Mouse (Mus musculus): ENCODE data around the gene Stard5. TPM values are rescaled to one million over a fixed set of nuclear protein-coding genes. Genes with fewer than 3 reads are reported as not detected.

Gene Stard5
- total and polyA plus RNA-seq, 3 experiments: 0.57 to 8.7 (median 3.6) TPM

GRCm38 (mm10) chr7:83654938-83655630 is 23.3 kb downstream of the Stard5 start:
- Histone ChIP-seq H3K4me1 (ENCODE audit: insufficient read depth, low read depth, low read length) (no peaks in the 10 kb centered on the region), H3K36me3 (replicated peaks) (no peaks in the 10 kb centered on the region), H3K27me3 (ENCODE audit: insufficient read depth, low read length) (peaks cover 21% of the 10 kb centered on the region), H3K4me3 (ENCODE audit: low read depth, low read length) (no peak overlapping the region), H3K9me3 (replicated peaks) (no peaks in the 10 kb centered on the region)
- no peak for DNase-seq (ENCODE audit: low spot score)
- ATAC-seq (ENCODE audit: extremely low read depth, insufficient number of reproducible peaks, low FRiP score, poor library complexity, severe bottlenecking): no peak
- TF ChIP-seq TAL1 (conservative IDR thresholded peaks at IDR 0.05; ENCODE audit: low read depth, low read length) (no peak), GATA1 (IDR thresholded peaks at IDR 0.05; ENCODE audit: borderline replicate concordance, low read length) (no peak), CTCF (IDR thresholded peaks at IDR 0.05; ENCODE audit: low read depth, low read length) (no peak), POLR2AphosphoS5 (IDR thresholded peaks at IDR 0.05; ENCODE audit: insufficient replicate concordance, low read depth, low read length) (no peak), GATA2 (IDR thresholded peaks at IDR 0.05; ENCODE audit: borderline replicate concordance, low read depth, low read length) (no peak)

GRCm38 (mm10) chr7:83658716-83659115 is 27.0 kb downstream of the Stard5 start:
- no peaks in the 10 kb centered on the region for H3K9me3 ChIP-seq (replicated peaks)
- no peak overlapping the region for H3K4me3 ChIP-seq (ENCODE audit: low read depth, low read length)
- no peaks in the 10 kb centered on the region for H3K36me3 ChIP-seq (replicated peaks)
- DNase-seq (ENCODE audit: low spot score): no peak
- H3K4me1 ChIP-seq (ENCODE audit: insufficient read depth, low read depth, low read length): no peaks in the 10 kb centered on the region
- no peak for ATAC-seq (ENCODE audit: extremely low read depth, insufficient number of reproducible peaks, low FRiP score, poor library complexity, severe bottlenecking)
- no peak for TF ChIP-seq GATA1 (IDR thresholded peaks at IDR 0.05; ENCODE audit: borderline replicate concordance, low read length)
- no peak for TF ChIP-seq POLR2AphosphoS5 (IDR thresholded peaks at IDR 0.05; ENCODE audit: insufficient replicate concordance, low read depth, low read length)
- TF ChIP-seq CTCF (IDR thresholded peaks at IDR 0.05; ENCODE audit: low read depth, low read length): no peak
- TF ChIP-seq TAL1 (conservative IDR thresholded peaks at IDR 0.05; ENCODE audit: low read depth, low read length): no peak
- TF ChIP-seq GATA2 (IDR thresholded peaks at IDR 0.05; ENCODE audit: borderline replicate concordance, low read depth, low read length): no peak
- H3K27me3 ChIP-seq (ENCODE audit: insufficient read depth, low read length): peaks cover 19% of the 10 kb centered on the region

- Histone ChIP-seq H3K9me3 (replicated peaks) (no peaks in the 10 kb centered on the region), H3K27me3 (ENCODE audit: insufficient read depth, low read length) (peaks cover 14% of the 10 kb centered on the region)
Observed at GRCm38 (mm10) chr7:83659159-83660065, 27.7 kb downstream of the Stard5 start.

GRCm38 (mm10) chr7:83660273-83660691 is 28.5 kb downstream of the Stard5 start:
- TF ChIP-seq GATA2 (IDR thresholded peaks at IDR 0.05; ENCODE audit: borderline replicate concordance, low read depth, low read length) (no peak), TAL1 (conservative IDR thresholded peaks at IDR 0.05; ENCODE audit: low read depth, low read length) (no peak), CTCF (IDR thresholded peaks at IDR 0.05; ENCODE audit: low read depth, low read length) (no peak), GATA1 (IDR thresholded peaks at IDR 0.05; ENCODE audit: borderline replicate concordance, low read length) (no peak), POLR2AphosphoS5 (IDR thresholded peaks at IDR 0.05; ENCODE audit: insufficient replicate concordance, low read depth, low read length) (no peak)

More at GRCm38 (mm10) chr7:83659159-83660065, 27.7 kb downstream of the Stard5 start:
- Histone ChIP-seq H3K4me3 (ENCODE audit: low read depth, low read length) (no peak overlapping the region), H3K4me1 (ENCODE audit: insufficient read depth, low read depth, low read length) (no peaks in the 10 kb centered on the region), H3K36me3 (replicated peaks) (no peaks in the 10 kb centered on the region)
- DNase-seq (ENCODE audit: low spot score) (no peak), ATAC-seq (ENCODE audit: extremely low read depth, insufficient number of reproducible peaks, low FRiP score, poor library complexity, severe bottlenecking) (no peak)
- TF ChIP-seq POLR2AphosphoS5 (IDR thresholded peaks at IDR 0.05; ENCODE audit: insufficient replicate concordance, low read depth, low read length): no peak
- TF ChIP-seq CTCF (IDR thresholded peaks at IDR 0.05; ENCODE audit: low read depth, low read length): no peak
- TF ChIP-seq GATA1 (IDR thresholded peaks at IDR 0.05; ENCODE audit: borderline replicate concordance, low read length): no peak
- no peak for TF ChIP-seq TAL1 (conservative IDR thresholded peaks at IDR 0.05; ENCODE audit: low read depth, low read length)
- TF ChIP-seq GATA2 (IDR thresholded peaks at IDR 0.05; ENCODE audit: borderline replicate concordance, low read depth, low read length): no peak

GRCm38 (mm10) chr7:83661031-83661430 is 29.3 kb downstream of the Stard5 start:
- no peak for TF ChIP-seq POLR2AphosphoS5 (IDR thresholded peaks at IDR 0.05; ENCODE audit: insufficient replicate concordance, low read depth, low read length)
- no peak for TF ChIP-seq TAL1 (conservative IDR thresholded peaks at IDR 0.05; ENCODE audit: low read depth, low read length)
- TF ChIP-seq GATA2 (IDR thresholded peaks at IDR 0.05; ENCODE audit: borderline replicate concordance, low read depth, low read length): no peak
- TF ChIP-seq GATA1 (IDR thresholded peaks at IDR 0.05; ENCODE audit: borderline replicate concordance, low read length): no peak
- no peak for TF ChIP-seq CTCF (IDR thresholded peaks at IDR 0.05; ENCODE audit: low read depth, low read length)
- Histone ChIP-seq H3K4me3 (ENCODE audit: low read depth, low read length) (no peak overlapping the region), H3K36me3 (replicated peaks) (no peaks in the 10 kb centered on the region), H3K4me1 (ENCODE audit: insufficient read depth, low read depth, low read length) (no peaks in the 10 kb centered on the region), H3K27me3 (ENCODE audit: insufficient read depth, low read length) (peaks cover 12% of the 10 kb centered on the region), H3K9me3 (replicated peaks) (no peaks in the 10 kb centered on the region)
- DNase-seq (ENCODE audit: low spot score): no peak
- ATAC-seq (ENCODE audit: extremely low read depth, insufficient number of reproducible peaks, low FRiP score, poor library complexity, severe bottlenecking): no peak

More at GRCm38 (mm10) chr7:83660273-83660691, 28.5 kb downstream of the Stard5 start:
- Histone ChIP-seq H3K4me3 (ENCODE audit: low read depth, low read length) (no peak overlapping the region), H3K4me1 (ENCODE audit: insufficient read depth, low read depth, low read length) (no peaks in the 10 kb centered on the region), H3K9me3 (replicated peaks) (no peaks in the 10 kb centered on the region), H3K27me3 (ENCODE audit: insufficient read depth, low read length) (peaks cover 13% of the 10 kb centered on the region), H3K36me3 (replicated peaks) (no peaks in the 10 kb centered on the region)
- ATAC-seq (ENCODE audit: extremely low read depth, insufficient number of reproducible peaks, low FRiP score, poor library complexity, severe bottlenecking) (no peak), DNase-seq (ENCODE audit: low spot score) (no peak)

- Histone ChIP-seq H3K4me1 (ENCODE audit: insufficient read depth, low read depth, low read length) (no peaks in the 10 kb centered on the region), H3K9me3 (replicated peaks) (no peaks in the 10 kb centered on the region), H3K36me3 (replicated peaks) (no peaks in the 10 kb centered on the region), H3K4me3 (ENCODE audit: low read depth, low read length) (no peak overlapping the region), H3K27me3 (ENCODE audit: insufficient read depth, low read length) (peaks cover 12% of the 10 kb centered on the region)
- no peak for DNase-seq (ENCODE audit: low spot score)
- TF ChIP-seq TAL1 (conservative IDR thresholded peaks at IDR 0.05; ENCODE audit: low read depth, low read length): no peak
- no peak for TF ChIP-seq GATA2 (IDR thresholded peaks at IDR 0.05; ENCODE audit: borderline replicate concordance, low read depth, low read length)
- TF ChIP-seq CTCF (IDR thresholded peaks at IDR 0.05; ENCODE audit: low read depth, low read length): no peak
- TF ChIP-seq GATA1 (IDR thresholded peaks at IDR 0.05; ENCODE audit: borderline replicate concordance, low read length): no peak
- TF ChIP-seq POLR2AphosphoS5 (IDR thresholded peaks at IDR 0.05; ENCODE audit: insufficient replicate concordance, low read depth, low read length): no peak
- no peak for ATAC-seq (ENCODE audit: extremely low read depth, insufficient number of reproducible peaks, low FRiP score, poor library complexity, severe bottlenecking)
Observed at GRCm38 (mm10) chr7:83661763-83662162, 30.0 kb downstream of the Stard5 start.
